Mouse (Mus musculus) central nervous system, embryonic 11.5 days (tissue): Measurements from ENCODE around the gene Mtor. TPM values are rescaled to one million over a fixed set of nuclear protein-coding genes. Genes with fewer than 3 reads are reported as not detected.

ENCODE experiments used
- polyA plus RNA-seq: library from polyadenylated mRNA; depleted of rRNA; stranded (reverse); fragments of >200 nt; gene quantifications from 2 replicates; pipeline ENCODE4 v1.2.3, GENCODE M21; 2012; rRNA removed

Mtor gene
- 23.6 and 26.5 TPM in 2 replicates for polyA plus RNA-seq

DNA sequence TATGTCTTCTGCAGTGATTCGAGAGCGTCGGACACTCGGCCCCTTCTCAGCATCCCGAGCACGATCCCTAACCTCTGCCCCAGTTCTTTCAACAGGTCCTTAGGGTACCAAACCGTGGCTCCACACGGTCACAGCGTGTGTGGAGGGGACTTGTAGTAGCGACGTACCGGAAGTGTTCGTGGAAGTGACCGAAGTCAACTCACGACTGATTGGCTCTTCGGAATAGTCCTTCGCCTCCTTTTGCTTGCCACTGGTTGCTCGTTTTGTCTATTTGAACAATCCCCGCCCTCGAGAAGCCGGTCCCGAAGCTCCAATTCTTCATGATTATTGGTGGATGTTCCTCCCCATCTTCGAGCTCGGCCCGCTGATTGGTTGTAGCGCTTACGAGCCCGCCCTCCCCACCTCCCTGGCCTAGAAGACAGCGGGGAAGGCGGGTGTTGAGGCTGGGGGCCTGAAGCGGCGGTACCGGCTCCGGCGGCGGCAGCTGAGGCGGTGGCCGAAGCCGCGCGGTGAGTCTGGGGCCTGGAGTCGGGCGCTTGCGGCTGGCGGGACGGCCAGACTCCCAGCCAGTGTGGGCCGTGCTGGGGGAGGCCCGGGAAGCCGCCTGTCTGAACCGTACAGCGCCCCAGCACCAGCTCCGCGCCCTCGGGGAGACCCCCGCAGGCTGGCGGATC is at the start of gene Mtor:
Gene Mtor (plus strand): TSS at position 433 of the 674 bp plus-strand sequence.

DNA sequence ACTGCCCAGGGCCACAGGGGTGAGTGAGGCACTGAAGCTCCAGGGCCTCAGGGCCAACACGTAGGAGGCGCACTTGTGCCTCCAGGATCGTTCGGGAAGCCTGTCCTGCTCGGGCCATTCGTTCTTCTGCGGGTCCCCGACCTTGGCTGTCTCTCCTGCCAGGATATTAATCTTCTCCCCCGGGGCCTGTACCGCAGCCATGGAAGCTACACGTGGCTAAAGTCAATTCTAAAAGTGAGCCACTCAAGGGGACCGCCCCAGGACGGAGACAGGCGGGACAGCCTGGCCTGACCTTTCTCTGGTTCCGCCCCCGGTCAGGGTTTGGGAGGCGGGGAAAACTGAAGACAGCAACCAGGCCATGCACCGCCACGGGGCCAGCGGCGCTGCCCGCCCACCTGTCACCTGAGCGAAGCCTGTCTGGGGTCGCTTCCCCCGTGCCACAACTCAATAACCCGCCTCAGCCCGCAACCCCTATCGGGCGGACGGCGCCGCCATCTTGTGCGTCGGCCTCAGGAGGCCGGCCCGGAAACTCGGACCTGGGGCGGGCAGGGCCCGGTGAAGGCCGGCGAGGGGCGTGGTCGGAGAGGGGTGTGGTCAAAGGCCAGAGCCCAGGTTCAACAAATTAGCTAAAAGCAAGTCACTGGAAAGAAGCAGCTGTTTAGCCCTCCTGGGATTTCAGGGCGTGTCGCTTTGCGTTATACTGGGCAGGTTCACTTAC is 4.0 kb upstream of the Mtor start, which contains the start of gene Ubiad1:
Gene Ubiad1 (minus strand): TSS at position 522 of the 718 bp plus-strand sequence.

DNA sequence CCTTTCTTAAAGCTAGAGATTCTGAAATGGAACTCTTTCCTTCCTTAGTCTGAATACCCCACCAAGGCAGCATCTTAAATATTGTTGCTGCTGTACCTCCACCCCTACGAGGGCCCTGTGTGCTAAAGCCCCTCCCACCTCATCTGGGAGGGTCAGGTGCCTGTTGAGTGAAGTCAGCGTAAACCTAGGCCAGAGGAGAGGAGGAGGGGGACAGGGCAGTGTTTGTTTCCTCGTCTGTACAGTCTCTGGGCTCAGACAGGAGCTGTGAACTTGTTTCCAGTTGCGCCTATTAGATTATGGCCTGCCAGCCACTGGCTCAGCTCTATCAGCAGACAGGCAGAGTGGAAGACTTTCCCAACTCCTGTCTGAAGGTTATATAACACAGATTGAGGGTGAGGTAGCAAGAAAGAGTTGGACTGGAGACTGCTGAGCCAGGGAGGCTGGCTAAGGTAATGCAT is 52.0 kb downstream of the Mtor start, which contains the start of gene Angptl7:
Gene Angptl7 (minus strand): TSS at position 51 of the 458 bp plus-strand sequence.

DNA sequence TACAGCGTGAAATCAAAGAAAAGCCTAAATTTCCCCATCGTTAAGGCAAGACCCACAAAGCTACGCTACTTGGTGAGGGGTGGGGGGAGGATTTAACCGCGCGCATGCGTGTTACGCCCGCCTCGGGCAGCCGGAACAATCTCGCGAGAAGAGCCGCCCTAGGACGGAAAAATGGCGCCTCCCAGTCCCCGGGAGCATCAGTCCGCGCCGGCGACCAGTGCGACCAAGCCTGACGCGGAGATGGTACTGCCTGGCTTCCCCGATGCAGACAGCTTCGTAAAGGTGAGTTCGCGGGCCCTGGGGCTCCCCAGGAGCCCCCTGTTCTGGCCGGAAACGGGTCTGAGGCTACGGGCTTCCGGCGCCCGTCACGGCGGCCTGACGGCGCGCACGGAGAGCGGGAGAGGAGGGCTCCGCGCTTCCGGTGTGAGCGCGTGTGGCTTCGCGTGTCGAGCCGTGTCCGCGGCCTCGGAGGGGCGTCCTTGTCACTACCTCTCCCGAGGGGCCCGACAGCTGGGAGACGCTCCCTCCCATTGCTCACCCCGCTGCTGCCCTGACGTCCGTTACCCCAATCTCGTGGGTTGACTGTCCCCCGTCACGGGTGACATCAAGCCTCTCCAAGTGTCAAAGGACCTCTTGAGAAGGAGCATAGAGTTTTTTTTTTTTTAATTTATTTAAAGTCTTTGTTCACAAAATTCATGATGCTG is 110.0 kb downstream of the Mtor start, which contains the start of gene Exosc10:
Gene Exosc10 (plus strand): TSS at position 133 of the 704 bp plus-strand sequence.

DNA sequence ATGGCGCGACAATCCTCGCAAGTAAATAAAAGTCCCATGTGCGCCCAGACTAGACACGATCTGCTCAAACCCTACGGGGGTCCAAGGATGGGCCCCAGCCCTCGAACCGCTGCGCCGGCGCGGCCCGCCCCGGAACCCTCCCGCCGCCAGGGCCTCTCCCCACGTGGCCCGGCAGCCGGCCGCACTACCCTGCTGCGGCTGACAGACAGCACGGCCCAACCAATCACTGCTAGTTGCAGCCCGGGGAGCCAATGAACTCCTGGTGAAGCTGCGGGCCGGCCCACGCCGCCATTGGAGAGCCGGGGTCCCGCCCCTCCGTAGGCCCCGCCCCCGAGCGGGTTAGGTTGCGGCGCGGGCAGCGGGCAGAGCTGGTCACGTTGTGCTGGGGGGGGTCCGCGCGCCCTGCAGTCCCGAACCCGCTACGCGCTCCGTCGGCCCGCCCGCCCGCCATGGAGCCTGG is 142.8 kb downstream of the Mtor start, which contains the start of gene Srm:
Gene Srm (plus strand): TSS at position 333 of the 460 bp plus-strand sequence.

DNA sequence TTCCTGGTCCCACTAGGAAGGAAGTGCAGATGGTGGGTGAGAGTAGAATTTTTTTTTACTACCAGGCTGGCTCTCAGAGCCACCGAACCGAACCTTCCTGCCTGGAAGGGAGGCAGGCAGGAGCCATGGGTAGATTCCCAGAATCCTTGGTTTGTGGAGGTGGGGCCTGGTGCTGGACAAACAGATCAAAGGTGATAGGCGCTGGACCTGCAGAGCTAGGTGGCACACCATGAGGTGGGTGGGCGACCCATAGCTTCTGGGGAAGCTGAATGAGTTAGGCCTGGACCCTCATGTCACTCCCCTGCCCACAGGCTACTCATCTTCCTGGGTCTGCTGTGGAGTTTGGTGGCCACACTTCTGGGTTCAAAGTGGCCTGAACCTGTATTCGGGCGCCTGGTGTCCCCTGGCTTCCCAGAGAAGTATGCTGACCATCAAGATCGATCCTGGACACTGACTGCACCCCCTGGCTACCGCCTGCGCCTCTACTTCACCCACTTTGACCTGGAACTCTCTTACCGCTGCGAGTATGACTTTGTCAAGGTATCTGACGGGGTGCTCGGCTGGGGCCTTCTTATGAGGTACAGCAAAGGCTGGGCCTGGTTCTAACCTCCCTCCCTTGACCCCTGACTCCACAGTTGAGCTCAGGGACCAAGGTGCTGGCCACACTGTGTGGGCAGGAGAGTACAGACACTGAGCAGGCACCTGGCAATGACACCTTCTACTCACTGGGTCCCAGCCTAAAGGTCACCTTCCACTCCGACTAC is 154.1 kb downstream of the Mtor start, which contains the start of gene Masp2:
Gene Masp2 (plus strand): TSS at position 198 of the 764 bp plus-strand sequence.

Other genes starting within 250 kb of the Mtor start
- gene Disp3, start 160.6 kb upstream of the Mtor start, polyA plus RNA-seq, result 3.4 and 6.2 TPM in 2 replicates
- 7.3 and 13.5 TPM in 2 replicates for gene Ubiad1, start 3.8 kb upstream of the Mtor start, polyA plus RNA-seq
- gene Angptl7, start 51.8 kb downstream of the Mtor start, polyA plus RNA-seq, result 0.08 and 0.30 TPM in 2 replicates
- gene Exosc10, start 109.8 kb downstream of the Mtor start, polyA plus RNA-seq, result 62.2 and 62.3 TPM in 2 replicates
- 80.6 and 95.6 TPM in 2 replicates for gene Srm, start 142.9 kb downstream of the Mtor start, polyA plus RNA-seq
- gene Masp2, start 153.9 kb downstream of the Mtor start, polyA plus RNA-seq, result 0.79 and 0.99 TPM in 2 replicates
- gene Tardbp, start 178.4 kb downstream of the Mtor start, polyA plus RNA-seq, result 866 and 932 TPM in 2 replicates
- not detected in 2 replicates for gene Gm572, start 194.7 kb downstream of the Mtor start, polyA plus RNA-seq